Mouse (Mus musculus): ENCODE measurements at regions not wholly inside any gene's neighbourhood (a gene's known extent, or its start where the extent isn't known, plus 50 kb on each side); places are given as distances from the start of the nearest gene placed in this dataset.

DNA sequence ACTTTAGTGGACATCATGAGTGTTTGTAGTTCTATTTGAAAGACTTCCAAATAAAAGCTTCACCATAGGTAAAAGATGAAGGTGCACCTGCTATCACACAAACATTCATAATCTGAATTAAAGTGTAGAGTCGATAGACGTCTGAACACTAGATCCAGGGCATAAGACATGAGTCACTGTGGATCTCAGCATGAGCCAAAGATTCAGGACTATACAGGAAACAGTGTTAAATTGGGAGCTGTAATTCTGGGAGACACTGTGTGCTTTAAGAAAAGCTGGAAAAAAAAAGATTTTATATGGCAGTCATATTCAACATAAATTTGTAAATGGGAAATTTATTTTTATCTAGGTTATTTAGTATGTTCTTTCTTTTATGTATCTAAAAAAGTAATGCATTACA is 160.5 kb downstream of the Pdha2 start:
- Histone ChIP-seq H3K4me1 (replicated peaks; ENCODE audit: control insufficient read depth, insufficient read depth, low read length) (no peaks in the 10 kb centered on the region), H3K4me2 (ENCODE audit: low read length) (no peak overlapping the region), H3K9me3 (ENCODE audit: control insufficient read depth, low read length) (no peaks in the 10 kb centered on the region), H3K4me3 (ENCODE audit: low read depth, low read length) (no peak overlapping the region), H3K9ac (ENCODE audit: low read length) (no peak overlapping the region), H3K27me3 (replicated peaks; ENCODE audit: control insufficient read depth, insufficient read depth, low read length) (no peaks in the 10 kb centered on the region), H3K36me3 (ENCODE audit: control insufficient read depth, insufficient read depth, low read length) (no peaks in the 10 kb centered on the region), H3K27ac (ENCODE audit: low read depth) (no peak overlapping the region)
- DNase-seq (ENCODE audit: low spot score) (no peak), ATAC-seq (replicated peaks; ENCODE audit: low FRiP score, low TSS enrichment, low read depth) (no peak)
- WGBS = 89% methylated on average over 2 of the region's 2 CpGs

DNA sequence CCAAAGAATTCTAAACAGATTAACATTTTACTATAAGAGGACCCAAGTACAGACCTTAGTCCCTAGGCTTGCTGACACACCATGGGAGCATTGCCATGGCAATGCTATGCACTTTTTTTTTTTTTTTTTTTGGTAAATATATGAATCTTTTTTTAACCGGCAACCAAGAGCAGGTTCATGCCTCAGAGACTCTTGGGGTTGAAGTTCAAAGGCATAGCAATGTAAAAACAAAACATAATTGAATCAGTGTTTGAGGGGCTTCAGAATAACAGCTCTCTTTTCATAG is 197.9 kb downstream of the Pdha2 start:
- H3K4me2 ChIP-seq (ENCODE audit: low read length) = no peak overlapping the region
- H3K4me3 ChIP-seq (ENCODE audit: low read depth, low read length) = no peak overlapping the region
- ATAC-seq (replicated peaks; ENCODE audit: low FRiP score, low TSS enrichment, low read depth) = no peak
- no peak for DNase-seq (ENCODE audit: low spot score)
- no peaks in the 10 kb centered on the region for H3K36me3 ChIP-seq (ENCODE audit: control insufficient read depth, insufficient read depth, low read length)
- no peak overlapping the region for H3K27ac ChIP-seq (ENCODE audit: low read depth)
- WGBS = 82% methylated on average over 1 of the region's 1 CpGs
- no peaks in the 10 kb centered on the region for H3K4me1 ChIP-seq (replicated peaks; ENCODE audit: control insufficient read depth, insufficient read depth, low read length)
- no peak overlapping the region for H3K9ac ChIP-seq (ENCODE audit: low read length)
- H3K9me3 ChIP-seq (ENCODE audit: control insufficient read depth, low read length) = no peaks in the 10 kb centered on the region
- no peaks in the 10 kb centered on the region for H3K27me3 ChIP-seq (replicated peaks; ENCODE audit: control insufficient read depth, insufficient read depth, low read length)

DNA sequence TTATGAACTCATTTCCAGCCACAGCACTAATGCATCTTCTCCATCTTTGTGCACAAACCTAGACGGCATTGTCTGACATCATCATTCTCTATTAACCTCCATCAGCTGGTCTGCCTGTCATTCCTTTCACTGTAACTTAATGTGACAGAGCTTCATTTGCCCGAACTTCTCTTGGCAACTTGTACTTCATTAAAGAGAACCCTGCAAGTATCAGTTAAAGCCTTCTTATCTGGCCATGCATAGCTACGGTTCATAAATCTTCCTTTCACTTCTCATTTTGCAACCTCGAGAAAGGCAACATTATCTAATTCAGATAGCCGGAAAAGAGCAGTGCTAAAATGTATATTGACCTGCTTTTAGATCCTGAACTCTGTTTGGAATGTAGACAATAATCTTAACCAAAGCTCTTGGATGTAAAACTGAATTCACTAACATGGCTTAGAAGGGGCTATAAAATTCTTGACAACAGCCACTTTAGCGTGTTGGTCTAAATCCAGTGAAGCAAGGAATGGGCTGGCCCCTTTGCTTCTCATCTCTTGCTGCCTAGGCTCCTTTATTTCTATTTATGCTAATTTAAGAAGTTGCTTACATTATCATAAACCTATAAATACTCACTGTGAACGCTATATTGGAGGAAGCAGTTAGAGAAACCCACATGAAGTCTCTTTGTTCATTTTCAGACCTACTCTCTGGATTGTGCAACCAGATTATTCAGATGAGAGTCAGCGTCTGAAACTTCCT is 198.5 kb downstream of the Pdha2 start:
- Histone ChIP-seq H3K4me3 (ENCODE audit: low read depth, low read length) (no peak overlapping the region), H3K9ac (ENCODE audit: low read length) (no peak overlapping the region), H3K9me3 (ENCODE audit: control insufficient read depth, low read length) (no peaks in the 10 kb centered on the region), H3K4me2 (ENCODE audit: low read length) (no peak overlapping the region), H3K36me3 (ENCODE audit: control insufficient read depth, insufficient read depth, low read length) (no peaks in the 10 kb centered on the region), H3K27me3 (replicated peaks; ENCODE audit: control insufficient read depth, insufficient read depth, low read length) (no peaks in the 10 kb centered on the region), H3K27ac (ENCODE audit: low read depth) (no peak overlapping the region), H3K4me1 (replicated peaks; ENCODE audit: control insufficient read depth, insufficient read depth, low read length) (no peaks in the 10 kb centered on the region)
- DNase-seq (ENCODE audit: low spot score) (no peak), ATAC-seq (replicated peaks; ENCODE audit: low FRiP score, low TSS enrichment, low read depth) (no peak)
- WGBS = 59% methylated on average over 8 of the region's 8 CpGs

DNA sequence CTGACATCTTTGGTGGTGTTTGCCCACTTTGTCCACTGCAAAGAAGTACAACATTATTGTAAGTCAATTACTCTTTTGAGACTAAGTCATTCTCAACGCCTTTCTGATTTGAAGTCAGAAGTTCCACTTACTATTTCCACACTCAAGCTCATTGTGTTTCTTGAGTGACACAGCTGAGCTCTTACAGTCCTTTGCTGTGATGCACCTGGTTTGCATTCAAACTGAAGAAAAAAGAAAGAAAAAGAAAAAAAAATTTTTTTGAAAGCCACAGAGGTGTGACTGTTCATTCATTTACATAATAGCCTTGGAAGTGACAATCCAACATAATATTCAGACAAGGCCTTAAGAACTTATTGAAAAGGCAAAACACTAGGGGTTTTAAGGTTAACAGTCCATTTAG is 199.2 kb downstream of the Pdha2 start:
- Histone ChIP-seq H3K4me1 (replicated peaks; ENCODE audit: control insufficient read depth, insufficient read depth, low read length) (no peaks in the 10 kb centered on the region), H3K9me3 (ENCODE audit: control insufficient read depth, low read length) (no peaks in the 10 kb centered on the region), H3K4me3 (ENCODE audit: low read depth, low read length) (no peak overlapping the region), H3K36me3 (ENCODE audit: control insufficient read depth, insufficient read depth, low read length) (no peaks in the 10 kb centered on the region), H3K27ac (ENCODE audit: low read depth) (no peak overlapping the region), H3K27me3 (replicated peaks; ENCODE audit: control insufficient read depth, insufficient read depth, low read length) (no peaks in the 10 kb centered on the region), H3K4me2 (ENCODE audit: low read length) (no peak overlapping the region), H3K9ac (ENCODE audit: low read length) (no peak overlapping the region)
- DNase-seq (ENCODE audit: low spot score) = no peak
- 82% methylated on average over 1 of the region's 1 CpGs for WGBS
- no peak for ATAC-seq (replicated peaks; ENCODE audit: low FRiP score, low TSS enrichment, low read depth)

DNA sequence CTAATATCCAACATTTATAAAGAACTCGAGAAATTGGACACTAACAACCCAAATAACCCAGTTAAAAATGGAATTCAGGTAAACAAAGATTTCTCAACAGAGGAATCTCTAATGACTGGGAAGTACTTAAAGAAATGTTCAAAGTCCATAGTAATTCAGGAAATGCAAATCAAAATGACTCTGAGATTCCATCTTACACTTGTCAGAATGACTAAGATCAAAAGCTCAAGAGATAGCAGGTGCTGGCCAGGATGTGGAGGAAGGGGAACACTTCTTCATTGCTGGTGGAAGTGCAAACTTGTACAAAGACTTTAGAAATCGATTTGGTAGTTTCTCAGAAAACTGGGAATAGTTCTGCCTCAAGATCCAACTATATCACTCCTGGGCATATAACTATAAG is 203.4 kb downstream of the Pdha2 start:
- H3K36me3 ChIP-seq (ENCODE audit: control insufficient read depth, insufficient read depth, low read length) = no peaks in the 10 kb centered on the region
- H3K9ac ChIP-seq (ENCODE audit: low read length) = no peak overlapping the region
- no peaks in the 10 kb centered on the region for H3K9me3 ChIP-seq (ENCODE audit: control insufficient read depth, low read length)
- H3K4me3 ChIP-seq (ENCODE audit: low read depth, low read length) = no peak overlapping the region
- ATAC-seq (replicated peaks; ENCODE audit: low FRiP score, low TSS enrichment, low read depth) (no peak), DNase-seq (ENCODE audit: low spot score) (no peak)
- no peak overlapping the region for H3K27ac ChIP-seq (ENCODE audit: low read depth)
- H3K4me1 ChIP-seq (replicated peaks; ENCODE audit: control insufficient read depth, insufficient read depth, low read length) = no peaks in the 10 kb centered on the region
- H3K27me3 ChIP-seq (replicated peaks; ENCODE audit: control insufficient read depth, insufficient read depth, low read length) = no peaks in the 10 kb centered on the region
- H3K4me2 ChIP-seq (ENCODE audit: low read length) = no peak overlapping the region
- 68% methylated on average over 2 of the region's 2 CpGs for WGBS

DNA sequence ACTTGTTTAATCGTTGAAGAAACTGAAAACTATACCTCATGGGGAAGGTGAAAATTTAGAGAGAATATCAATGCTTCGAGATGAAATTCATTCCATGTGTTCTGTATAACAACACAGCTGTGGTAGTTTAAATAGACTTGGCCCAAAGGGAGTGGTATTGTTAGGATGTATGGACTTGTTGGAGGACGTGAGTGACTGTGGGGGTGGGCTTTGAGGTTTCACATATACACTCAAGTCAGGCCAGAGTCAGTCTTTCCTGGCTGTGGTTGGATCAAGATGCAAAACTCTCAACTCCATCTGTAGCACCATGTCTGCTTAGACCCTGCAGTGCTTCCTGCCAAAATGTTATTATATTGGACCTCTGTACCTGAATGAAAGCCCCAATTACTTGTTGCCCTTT is 206.3 kb downstream of the Pdha2 start:
- H3K4me1 ChIP-seq (replicated peaks; ENCODE audit: control insufficient read depth, insufficient read depth, low read length) = no peaks in the 10 kb centered on the region
- H3K9me3 ChIP-seq (ENCODE audit: control insufficient read depth, low read length) = no peaks in the 10 kb centered on the region
- DNase-seq (ENCODE audit: low spot score) (no peak), ATAC-seq (replicated peaks; ENCODE audit: low FRiP score, low TSS enrichment, low read depth) (no peak)
- no peak overlapping the region for H3K4me3 ChIP-seq (ENCODE audit: low read depth, low read length)
- H3K9ac ChIP-seq (ENCODE audit: low read length) = no peak overlapping the region
- no peak overlapping the region for H3K4me2 ChIP-seq (ENCODE audit: low read length)
- 71% methylated on average over 3 of the region's 3 CpGs for WGBS
- H3K27me3 ChIP-seq (replicated peaks; ENCODE audit: control insufficient read depth, insufficient read depth, low read length) = no peaks in the 10 kb centered on the region
- no peak overlapping the region for H3K27ac ChIP-seq (ENCODE audit: low read depth)
- no peaks in the 10 kb centered on the region for H3K36me3 ChIP-seq (ENCODE audit: control insufficient read depth, insufficient read depth, low read length)

DNA sequence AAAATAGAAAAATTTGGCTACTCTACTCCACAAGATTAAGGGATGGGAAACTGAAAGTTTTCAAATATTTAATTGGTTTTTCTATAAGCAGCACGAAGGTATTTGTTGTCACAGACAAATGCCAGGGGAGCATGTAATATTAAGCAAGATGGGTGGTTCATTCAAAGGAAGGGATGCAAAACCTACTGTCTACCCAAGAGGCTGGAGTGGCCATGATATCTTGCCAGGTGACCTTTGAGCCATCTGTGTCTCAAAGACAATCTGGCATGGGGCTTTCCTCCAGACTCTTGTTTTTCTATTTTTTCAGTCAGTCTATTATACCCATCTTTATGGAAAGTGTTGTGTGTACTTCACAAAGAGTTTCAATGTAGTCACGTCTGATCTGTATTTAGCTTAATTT is 208.6 kb downstream of the Pdha2 start:
- no peak overlapping the region for H3K9ac ChIP-seq (ENCODE audit: low read length)
- no peak for ATAC-seq (replicated peaks; ENCODE audit: low FRiP score, low TSS enrichment, low read depth)
- no peak overlapping the region for H3K4me2 ChIP-seq (ENCODE audit: low read length)
- DNase-seq (ENCODE audit: low spot score) = no peak
- 82% methylated on average over 2 of the region's 2 CpGs for WGBS
- H3K9me3 ChIP-seq (ENCODE audit: control insufficient read depth, low read length) = no peaks in the 10 kb centered on the region
- no peak overlapping the region for H3K4me3 ChIP-seq (ENCODE audit: low read depth, low read length)
- no peaks in the 10 kb centered on the region for H3K4me1 ChIP-seq (replicated peaks; ENCODE audit: control insufficient read depth, insufficient read depth, low read length)
- no peaks in the 10 kb centered on the region for H3K27me3 ChIP-seq (replicated peaks; ENCODE audit: control insufficient read depth, insufficient read depth, low read length)
- no peaks in the 10 kb centered on the region for H3K36me3 ChIP-seq (ENCODE audit: control insufficient read depth, insufficient read depth, low read length)
- H3K27ac ChIP-seq (ENCODE audit: low read depth) = no peak overlapping the region

DNA sequence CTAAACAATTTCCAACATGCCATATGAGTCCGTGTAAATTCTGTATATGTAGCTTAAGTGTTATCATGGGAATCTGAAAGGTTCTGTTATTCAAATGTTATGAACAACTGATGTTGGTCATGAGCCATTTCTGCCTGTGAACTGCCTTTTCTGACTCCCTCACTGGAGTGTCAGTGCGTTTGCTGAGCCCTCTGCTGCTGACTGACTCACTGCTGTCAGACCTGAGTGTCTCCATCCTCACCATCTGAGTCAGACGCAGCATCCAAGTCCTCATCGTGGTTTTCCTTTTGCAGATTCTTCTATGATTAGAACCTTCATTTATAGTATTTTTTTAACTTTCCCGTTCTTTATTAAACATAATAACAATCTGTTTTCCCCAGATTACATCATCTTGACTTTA is 223.9 kb downstream of the Pdha2 start:
- H3K4me2 ChIP-seq (ENCODE audit: low read length) = no peak overlapping the region
- 74% methylated on average over 5 of the region's 5 CpGs for WGBS

DNA sequence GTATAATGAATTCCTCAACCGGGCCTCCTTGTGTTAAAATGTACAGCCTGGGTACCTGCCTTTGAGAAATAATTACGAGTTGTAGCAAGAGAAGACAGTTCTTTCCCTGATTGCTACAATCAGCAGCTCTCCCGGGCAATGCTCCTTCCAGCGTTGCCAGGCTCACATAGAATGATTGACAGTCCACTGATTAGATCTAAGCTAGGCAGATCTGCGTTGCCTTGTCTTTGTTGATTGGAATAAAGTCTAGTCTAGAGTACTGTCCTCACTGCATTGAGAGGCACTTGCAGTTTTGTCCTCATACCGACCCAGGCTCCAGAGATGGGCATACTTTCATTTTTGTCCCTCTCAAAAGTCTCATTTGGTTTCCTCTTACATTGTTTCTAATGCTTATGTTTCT is 238.6 kb downstream of the Pdha2 start:
- no peak overlapping the region for H3K9ac ChIP-seq (ENCODE audit: low read length)
- H3K4me2 ChIP-seq (ENCODE audit: low read length) = no peak overlapping the region
- H3K9me3 ChIP-seq (ENCODE audit: control insufficient read depth, low read length) = no peaks in the 10 kb centered on the region
- H3K27me3 ChIP-seq (replicated peaks; ENCODE audit: control insufficient read depth, insufficient read depth, low read length) = no peaks in the 10 kb centered on the region
- ATAC-seq (replicated peaks; ENCODE audit: low FRiP score, low TSS enrichment, low read depth) (no peak), DNase-seq (ENCODE audit: low spot score) (no peak)
- H3K36me3 ChIP-seq (ENCODE audit: control insufficient read depth, insufficient read depth, low read length) = no peaks in the 10 kb centered on the region
- H3K4me3 ChIP-seq (ENCODE audit: low read depth, low read length) = no peak overlapping the region
- H3K27ac ChIP-seq (ENCODE audit: low read depth) = no peak overlapping the region
- no peaks in the 10 kb centered on the region for H3K4me1 ChIP-seq (replicated peaks; ENCODE audit: control insufficient read depth, insufficient read depth, low read length)
- WGBS = 57% methylated on average over 6 of the region's 6 CpGs

More for the DNA sequence above, 223.9 kb downstream of the Pdha2 start:
- H3K4me1 ChIP-seq (replicated peaks; ENCODE audit: control insufficient read depth, insufficient read depth, low read length) = no peaks in the 10 kb centered on the region
- DNase-seq (ENCODE audit: low spot score) (no peak), ATAC-seq (replicated peaks; ENCODE audit: low FRiP score, low TSS enrichment, low read depth) (no peak)
- no peaks in the 10 kb centered on the region for H3K27me3 ChIP-seq (replicated peaks; ENCODE audit: control insufficient read depth, insufficient read depth, low read length)
- no peaks in the 10 kb centered on the region for H3K9me3 ChIP-seq (ENCODE audit: control insufficient read depth, low read length)
- no peak overlapping the region for H3K27ac ChIP-seq (ENCODE audit: low read depth)
- no peak overlapping the region for H3K4me3 ChIP-seq (ENCODE audit: low read depth, low read length)
- H3K36me3 ChIP-seq (ENCODE audit: control insufficient read depth, insufficient read depth, low read length) = no peaks in the 10 kb centered on the region
- H3K9ac ChIP-seq (ENCODE audit: low read length) = no peak overlapping the region
